Mouse (Mus musculus) lung, postnatal 14 days (tissue): Measurements from ENCODE around the gene Atp5b.
A peak's percentile ranks its signal among the peaks of the same experiment; 100 is the strongest.
"Not testable (repeated sequence)": the region's sequence is repeated elsewhere in the genome, so short reads cannot be mapped to it uniquely, and the experiment has no call there.

Experiments used
- DNase-seq: peaks from one replicate; pipeline ENCODE4 v3.0.0; 2021

The Atp5b gene

DNA sequence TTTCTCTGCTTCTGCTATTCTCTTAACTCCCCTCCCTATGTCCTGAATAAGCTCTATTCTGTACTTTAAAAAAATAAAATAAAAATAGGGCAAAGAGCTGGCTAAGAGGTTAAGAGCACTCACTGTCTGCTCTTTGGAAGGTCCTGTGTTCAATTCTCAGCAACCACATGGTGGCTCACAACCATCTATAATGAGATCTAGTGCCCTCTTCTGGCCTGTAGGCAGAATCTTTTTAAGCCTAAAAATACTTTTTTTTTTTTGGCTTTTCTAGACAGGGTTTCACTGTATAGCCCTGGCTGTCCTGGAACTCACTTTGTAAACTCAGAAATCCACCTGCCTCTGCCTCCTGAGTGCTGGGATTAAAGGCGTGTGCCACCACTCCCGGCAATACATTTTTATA lies 12.6 kb upstream of the Atp5b start:
- not testable (repeated sequence) for DNase-seq

DNA sequence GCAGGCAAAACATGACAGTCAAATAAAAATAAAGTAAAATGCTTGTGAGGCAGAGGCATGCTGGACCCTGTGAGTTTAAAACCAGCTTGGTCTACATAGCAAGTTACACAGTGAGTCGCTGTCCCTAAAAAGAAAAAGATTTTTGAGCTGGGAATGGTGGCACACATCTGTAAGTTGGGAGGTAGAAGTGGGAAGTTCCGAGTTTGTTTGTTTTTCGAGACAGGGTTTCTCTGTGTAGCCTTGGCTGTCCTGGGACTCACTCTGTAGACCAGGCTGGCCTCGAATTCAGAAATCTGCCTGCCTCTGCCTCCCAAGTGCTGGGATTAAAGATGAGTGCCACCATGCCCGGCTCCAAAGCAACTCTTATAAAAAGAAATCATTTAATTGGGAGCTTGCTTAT lies 4.8 kb upstream of the Atp5b start:
- DNase-seq, result not testable (repeated sequence)

DNA sequence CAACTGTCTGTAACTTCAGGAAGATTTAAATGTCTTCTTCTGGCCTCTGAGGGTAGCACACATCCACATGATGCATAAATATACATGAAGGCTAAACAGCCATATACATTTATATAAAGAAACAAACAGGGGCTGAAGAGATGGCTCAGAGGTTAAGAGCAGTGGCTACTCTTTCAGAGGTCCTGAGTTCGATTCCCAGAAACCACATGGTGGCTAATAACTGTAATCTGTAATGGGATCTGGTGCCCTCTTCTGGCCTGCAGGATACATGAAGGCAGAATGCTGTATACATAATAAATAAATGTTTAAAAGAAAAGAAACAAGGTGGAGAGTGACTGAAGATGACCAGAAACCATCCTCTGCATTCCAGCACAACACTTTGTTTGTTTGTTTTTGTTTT lies 2.6 kb upstream of the Atp5b start:
- DNase-seq, result peak; percentile 38

DNA sequence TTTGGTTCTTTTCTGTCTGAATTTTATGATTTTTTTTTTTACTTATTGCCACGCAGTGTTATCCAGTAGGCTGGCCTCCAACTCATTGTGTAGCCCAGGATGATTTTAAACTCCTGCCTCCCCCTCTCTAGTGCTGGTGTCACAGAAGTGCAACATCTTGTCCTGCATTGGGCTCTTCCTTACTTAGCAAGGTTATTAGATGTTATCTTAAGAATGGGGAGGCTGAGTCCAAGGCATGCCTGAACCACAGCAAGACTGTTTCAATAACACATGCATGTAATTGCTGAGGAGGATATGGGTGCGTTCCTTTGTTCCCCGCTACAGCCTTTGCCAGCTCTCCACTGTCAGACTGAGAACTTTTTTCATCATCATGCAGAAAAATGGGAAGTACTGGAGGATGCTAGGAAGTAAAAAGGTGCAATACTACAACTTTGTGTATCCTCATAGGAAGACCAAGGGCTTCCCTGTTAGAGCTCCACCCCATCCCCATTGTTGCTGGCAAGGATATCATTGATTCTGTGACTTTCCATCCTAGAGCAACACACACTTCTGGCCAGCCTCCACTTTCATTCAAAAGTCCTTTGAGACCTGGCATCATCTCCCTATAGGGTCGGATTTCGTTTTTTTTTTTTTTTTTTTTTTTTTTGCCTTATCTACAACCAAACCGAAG lies 1.1 kb upstream of the Atp5b start:
- no peak for DNase-seq

DNA sequence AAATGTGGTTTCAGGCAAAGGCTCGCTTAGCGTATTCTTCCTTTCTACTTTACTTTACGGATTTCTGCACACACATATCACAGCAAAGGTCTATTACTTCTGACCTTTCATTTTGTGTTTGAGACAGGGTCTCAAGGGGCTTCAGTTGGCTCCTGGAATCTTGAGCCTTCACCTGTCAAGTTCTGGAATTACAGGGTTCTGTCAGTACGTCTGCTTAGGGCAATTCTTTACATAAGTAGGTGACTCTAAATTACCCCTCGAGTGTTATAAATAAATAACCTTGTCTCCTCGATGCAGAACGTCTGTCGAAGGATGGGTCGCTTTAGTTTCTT lies 630 bp upstream of the Atp5b start:
- DNase-seq, result no peak

DNA sequence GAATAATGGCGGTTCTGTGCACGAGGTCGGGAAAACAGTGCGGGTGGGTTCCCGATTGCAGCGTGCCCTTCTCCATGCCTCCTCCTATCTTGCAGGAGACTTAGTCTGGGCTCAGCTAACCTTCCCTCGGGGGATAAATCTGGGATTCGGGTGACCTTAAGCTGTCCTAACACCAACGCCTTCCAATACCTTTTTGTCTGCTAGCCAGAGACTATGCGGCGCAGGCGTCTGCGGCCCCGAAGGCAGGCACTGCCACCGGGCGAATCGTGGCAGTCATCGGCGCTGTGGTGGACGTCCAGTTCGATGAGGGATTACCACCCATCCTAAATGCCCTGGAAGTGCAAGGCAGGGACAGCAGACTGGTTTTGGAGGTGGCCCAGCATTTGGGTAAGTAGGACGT lies 615 bp downstream of the Atp5b start:
- no peak for DNase-seq

DNA sequence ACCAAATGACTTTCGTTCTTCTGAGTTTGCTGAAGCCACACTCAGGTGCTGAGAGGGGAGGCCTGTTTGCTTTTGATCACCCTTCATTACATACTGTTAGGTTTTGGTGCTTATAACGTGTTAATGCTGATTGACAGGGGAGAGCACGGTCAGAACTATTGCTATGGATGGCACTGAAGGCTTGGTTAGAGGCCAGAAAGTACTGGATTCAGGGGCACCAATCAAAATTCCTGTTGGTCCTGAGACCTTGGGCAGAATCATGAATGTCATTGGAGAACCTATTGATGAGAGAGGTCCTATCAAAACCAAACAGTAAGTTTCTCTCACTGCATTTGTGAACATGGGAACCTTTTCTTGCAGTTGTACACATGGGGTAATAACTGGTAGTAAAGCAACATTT lies 1.1 kb downstream of the Atp5b start:
- no peak for DNase-seq

DNA sequence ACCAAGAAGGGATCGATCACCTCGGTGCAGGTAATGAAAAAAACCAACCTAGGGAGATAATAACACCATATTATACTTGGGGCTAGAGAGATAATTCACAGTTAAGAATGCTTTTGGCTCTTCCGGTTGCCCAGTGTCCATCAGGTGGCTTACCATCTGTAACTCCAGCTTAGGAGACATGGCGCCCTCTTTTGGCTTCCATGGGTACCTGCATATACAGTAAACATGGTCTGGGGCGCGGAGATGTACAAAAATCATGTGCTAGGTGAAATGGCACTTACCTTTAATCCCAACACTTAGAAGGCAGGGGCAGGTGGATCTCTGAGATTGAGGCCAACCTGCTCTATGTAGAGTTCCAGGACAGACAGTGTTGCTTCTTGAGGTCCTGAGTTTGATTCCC lies 3.3 kb downstream of the Atp5b start:
- peak; percentile 36 for DNase-seq

DNA sequence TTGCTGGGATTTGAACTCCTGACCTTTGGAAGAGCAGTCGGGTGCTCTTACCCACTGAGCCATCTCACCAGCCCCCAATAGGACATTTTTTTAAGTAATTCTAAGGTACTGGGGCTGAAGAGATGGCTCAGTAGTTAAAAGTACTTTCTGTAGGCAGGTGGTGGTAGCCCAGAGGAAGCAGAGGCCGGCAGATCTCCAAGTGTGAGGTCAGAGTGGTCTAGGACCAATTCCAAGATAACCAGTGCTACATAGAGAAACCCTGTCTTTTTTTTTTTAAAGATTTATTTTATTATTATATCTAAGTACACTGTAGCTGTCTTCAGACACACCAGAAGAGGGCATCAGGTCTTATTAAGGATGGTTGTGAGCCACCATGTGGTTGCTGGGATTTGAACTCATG lies 4.1 kb downstream of the Atp5b start:
- not testable (repeated sequence) for DNase-seq

DNA sequence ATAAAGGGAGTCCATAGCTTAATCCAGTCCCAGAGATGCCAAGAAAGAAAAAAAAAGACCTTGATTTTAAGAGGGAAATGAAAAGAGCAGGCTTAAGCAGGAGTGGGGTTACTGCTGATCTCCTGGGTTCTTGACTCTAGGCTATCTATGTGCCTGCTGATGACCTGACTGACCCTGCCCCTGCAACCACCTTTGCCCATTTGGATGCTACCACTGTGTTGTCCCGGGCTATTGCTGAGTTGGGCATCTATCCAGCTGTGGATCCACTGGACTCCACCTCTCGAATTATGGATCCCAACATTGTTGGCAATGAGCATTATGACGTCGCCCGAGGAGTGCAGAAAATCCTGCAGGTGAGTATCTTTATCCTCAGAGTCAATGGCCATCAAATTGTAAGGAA lies 5.1 kb downstream of the Atp5b start:
- no peak for DNase-seq

DNA sequence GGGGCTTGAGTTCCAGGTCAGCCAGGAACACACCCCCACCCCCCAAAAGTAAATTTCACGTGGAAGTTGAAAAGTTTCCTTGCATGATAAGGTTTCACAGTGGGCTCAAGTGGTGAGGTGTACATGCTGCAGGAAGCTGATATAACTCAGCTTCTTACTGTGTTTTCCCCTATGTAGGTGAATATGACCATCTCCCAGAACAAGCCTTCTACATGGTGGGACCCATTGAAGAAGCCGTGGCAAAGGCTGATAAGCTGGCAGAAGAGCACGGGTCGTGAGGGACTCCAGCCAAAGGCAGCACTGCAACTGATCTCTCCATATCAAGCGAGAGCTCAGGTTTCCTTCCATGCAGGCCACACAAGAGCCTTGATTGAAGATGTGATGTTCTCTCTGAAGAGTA lies 6.8 kb downstream of the Atp5b start:
- DNase-seq, result no peak

DNA sequence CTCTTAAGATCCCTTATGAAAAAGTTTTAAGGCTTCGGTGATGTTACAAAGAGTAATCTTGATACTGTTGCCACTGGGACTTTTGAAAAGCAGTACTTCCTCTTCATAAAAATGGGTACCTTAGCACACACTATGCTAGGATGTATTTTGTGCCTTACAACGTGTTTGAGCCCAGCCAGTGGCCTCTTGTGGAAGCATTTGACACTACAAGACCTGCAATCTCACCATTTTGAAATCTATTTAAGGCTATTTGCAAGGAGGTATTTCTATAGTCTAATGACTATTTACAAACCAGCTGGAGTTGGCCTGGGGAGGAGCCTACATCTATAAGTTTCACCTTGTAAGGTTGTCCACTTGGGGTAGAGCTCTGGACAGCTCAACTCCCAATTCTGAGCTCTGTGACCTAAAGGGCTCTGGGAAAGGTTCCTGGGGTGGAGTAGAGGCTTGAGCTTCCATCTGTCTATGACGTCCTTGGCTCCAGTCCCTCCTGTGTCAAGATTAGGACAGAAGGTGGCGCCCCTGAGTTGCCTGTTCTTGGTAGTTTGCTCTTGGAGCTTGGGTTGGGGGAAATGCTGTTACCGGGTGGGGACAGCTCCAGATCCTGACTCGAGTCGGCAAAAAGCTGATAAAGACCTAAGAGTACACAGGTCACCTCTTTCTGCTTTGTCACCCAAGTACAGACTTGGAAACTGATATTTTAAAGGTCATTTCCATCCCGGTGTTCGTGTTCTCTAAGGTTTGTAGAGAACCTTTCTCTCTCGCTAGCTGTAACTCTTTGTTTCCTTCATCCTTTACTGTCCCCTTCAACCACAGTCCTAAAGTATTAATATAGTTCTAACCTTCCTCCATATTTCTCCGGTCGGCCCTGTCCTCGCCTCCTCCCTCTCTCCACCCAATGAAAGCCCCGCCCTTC lies 7.8 kb downstream of the Atp5b start:
- peak; percentile 93 for DNase-seq

DNA sequence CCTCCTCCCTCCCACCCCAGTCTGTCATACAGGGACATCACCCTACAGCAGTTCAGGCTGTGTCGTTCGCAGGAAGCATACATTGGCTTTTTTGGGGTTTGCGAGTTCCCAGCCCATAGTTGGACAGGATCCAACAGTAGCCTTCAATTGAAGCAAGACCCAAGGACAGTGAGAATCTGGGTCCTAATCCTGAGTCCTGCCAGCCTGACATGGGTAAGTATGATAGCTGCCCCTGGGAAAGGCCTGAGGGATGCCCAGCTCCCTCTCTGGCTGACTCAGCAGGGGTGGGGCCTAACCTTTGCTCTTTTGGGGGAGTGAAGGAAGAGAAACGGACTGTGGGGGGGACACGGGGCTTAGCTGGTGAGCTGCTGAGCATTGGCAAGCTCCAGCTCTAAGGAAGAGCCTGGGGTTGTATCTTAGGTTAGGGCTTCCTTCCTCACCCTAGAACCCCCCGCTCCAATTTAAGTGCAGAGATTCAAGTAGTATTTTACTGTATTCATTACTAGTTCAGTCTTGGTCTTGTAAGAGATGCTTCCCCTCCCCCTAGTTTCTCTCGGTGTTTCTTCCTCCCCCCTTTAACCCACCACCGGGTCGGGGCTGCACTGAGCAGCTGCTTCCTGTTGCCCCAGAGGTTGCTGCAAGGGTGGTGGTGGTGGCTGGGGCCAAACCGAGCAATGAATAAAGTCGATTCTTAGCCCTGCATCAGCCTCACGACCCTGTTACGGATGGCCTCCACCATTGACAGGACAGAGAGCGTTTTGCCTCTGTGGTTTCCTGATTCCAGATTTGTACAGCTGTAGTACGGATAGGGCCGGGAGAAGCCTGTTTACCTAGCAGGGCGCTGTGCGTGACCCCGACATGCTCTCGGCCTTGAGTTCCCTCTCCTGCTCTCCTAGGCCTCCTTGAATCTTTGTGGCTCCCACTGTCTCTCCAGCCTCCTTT lies 8.8 kb downstream of the Atp5b start, which contains the start of gene Baz2a:
TSS of gene Baz2a (plus strand) at position 14 of the 942 bp plus-strand sequence.
- peak; percentile 64 for DNase-seq

DNA sequence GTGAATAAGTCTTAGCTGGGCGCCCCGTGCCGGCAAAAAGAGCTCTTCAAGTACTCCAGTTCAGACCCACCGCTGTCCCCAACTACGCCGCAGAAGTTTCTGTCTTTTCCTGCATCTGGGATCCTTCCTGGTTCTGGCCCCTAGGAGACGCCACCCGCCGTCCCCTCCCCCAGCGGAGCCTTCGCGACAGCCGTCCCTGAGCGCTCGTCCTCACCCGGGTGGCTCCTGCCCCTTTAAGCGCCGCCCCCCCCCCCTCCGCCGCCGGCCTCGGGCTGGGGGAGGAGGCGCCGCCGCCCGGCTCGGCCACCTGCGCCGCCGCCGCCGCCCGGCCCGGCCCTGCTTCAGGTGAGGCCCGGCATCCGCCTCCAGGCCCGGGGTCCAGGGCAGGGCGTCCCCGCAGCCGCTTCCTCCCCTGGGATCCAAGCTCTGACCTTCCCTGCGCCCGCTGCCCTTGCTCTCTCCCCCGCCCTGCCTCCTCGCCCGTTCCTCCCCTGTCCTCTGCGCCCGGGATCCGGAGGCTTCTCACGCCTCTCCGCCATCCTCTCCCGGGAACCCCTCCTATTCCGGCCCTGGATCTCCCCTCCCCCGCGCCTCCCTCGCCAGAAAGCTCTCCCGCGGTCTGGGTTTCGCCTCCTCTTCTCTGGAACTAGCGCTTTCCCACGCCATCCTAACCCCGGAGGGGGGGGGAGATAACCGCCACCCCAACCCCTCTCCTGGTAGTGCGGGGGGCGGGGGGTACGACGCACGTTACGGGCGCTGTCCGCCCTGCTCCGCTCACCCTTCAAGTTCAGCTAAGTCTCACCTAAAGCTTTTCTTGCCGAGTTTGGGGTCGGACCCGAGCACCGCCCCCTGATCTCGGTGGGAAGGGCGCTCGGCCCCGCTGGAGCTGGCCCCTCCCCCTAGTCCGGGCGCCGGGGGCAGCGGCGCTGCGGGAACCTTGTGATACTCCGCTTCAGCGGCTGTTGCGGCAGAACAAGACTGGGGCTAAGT lies 9.7 kb downstream of the Atp5b start:
- peak; percentile 88 for DNase-seq

DNA sequence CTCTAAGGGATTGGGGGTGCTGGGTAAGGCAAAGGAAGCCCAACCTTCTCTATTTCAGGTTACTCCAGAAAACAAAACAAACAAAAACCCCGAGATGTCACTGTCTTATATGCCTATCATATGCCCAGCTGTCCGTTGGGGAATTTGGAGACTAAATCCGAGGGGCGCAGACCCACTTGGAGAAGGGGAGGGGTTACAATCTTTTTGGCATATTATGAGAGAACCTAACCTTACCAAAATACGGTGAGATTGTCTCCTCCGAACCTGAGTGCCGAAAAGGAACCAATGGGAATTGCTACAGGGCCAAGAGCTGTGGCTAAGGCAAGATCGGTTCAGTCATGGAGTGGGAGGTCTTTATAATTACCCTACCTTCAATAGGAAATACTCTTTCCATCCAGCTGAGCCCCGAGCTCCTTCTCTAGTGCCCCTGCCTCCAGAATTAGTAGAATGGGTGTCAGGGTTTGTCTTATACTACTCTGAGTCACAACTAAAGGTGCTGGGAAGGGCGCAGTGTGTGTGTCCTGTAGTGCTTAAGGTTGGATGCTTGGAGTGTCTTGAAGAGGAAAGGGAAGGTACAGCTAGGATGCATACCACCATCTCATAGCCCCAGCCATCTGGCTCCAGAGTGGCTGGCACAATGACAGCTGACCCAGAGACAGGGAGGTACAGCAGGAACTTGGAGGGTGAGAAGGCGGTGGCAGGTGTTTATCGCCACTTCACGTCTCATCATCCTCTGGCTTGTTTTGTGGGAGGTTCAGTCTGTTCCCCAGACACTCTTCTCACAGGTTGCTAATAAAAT lies 10.6 kb downstream of the Atp5b start:
- DNase-seq, result peak; percentile 27

DNA sequence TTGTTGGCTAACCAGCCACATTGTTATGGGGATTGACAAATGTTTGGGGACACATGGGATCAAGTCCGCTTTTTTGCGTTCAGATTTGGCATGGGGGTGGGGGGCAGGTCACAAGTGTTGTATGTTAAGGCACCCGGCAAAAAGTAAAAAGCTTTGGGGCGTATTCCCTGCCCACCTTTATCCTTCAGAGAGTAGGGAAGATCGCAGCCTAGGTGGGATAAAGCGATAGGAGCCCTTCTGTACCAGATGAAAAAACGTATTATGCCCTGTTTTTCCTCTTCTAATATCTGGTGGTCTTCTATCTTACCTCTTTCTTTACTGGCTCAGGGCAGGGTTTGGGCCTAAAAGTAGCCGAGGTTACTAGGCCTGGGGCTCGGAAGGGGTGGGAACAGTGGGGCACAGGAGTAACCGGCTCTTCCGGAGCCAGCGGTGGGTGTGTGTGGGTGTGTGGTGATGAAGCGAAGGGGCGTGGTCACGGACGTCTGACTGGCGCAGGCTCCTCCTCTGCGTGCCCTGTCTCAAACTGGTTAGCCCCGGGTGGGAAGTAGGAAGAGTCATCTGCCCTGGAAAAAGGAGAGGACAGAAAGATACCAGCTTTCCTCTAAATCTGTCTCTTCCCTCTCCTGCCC lies 11.4 kb downstream of the Atp5b start:
- DNase-seq, result peak; percentile 92

DNA sequence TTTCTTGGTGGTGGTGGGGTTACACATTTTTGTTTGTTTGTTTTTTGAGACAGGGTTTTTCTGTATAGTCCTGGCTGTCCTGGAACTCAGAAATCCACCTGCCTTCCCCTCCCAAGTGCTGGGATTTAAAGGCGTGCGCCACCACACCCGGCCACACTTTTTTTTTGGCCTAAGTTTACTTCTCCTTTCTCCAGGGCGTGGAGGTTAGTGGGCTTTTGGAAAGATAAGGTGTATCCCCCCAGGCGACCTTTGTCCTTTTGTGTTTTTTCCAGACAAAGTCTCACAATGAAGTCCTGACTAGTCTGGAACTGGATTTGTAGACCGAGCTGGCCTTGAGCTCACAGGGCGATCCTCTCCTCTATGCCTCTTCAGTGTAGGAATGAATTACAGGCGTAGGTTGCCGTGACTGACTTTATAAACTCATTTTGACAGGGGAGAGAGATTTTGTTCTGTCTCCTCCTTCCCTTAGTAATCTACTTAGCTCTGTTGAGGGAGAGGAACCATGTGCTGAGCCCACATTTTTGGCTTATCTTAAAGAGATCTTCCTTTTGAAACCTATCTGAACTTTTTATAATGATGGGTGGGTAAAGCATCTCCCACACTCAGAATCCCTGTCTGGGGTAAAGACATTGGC lies 12.0 kb downstream of the Atp5b start:
- DNase-seq, result no peak

DNA sequence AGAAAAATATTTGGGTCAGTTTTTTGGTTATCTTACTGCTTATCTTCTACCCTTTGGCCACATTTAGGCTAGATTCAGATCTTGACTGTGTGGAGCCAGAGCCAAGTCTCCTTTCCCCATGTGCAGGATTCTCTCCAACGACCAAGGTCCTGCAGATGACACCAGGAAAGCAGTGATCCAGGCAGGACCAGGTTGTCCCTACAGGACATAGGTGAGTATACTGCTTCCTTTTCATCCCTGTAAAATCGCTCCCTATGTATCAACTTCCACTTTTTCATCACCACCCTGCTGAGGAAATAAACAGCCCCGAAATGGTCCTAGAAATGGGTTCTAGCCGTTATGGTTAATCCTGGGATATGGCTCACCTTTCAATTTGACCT lies 13.2 kb downstream of the Atp5b start:
- no peak for DNase-seq

DNA sequence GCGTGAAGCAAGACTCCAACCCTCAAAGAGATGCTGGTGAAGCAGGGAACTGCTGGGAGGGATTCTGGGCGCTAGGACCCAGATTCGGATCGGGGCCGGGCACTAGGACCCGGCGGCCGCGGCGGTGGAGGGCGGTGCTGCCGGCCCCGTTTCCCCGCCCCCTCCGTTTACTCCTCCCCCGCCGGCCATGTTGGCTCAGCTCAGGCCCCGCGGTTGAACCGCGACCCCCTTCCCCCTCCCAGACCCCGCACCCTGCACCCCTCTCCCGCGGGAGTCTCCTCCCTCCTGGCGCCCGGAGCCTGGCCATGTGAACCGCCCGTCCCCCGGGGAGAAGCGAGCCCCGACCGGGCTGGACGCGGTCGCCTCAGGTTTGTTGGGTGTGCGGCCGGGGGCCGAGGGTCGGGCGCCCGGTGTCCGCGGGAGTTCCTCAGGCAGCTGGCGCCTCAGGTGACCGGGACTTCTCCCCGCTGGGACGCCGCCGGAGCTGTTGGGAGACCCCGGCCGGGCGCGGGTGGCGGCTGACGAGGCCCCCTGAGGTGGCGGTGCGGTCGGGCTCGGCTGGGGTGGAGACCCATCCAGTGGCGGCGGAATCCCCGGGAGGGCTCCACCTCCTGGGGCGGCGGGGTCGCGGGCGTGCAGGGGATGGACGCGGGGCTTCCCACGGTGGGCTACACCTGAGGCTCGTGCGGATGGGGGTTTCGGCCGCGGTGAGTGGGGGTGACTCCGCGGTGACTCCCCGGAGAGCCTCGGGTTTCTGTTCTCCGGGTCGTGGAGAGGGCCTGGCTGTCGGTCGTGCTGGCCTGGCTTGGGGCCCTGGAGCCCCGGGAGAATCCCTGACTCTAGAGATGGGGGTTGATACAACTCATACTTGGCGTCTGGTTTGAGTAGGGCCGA lies 13.9 kb downstream of the Atp5b start:
- peak; percentile 85 for DNase-seq
